Mouse (Mus musculus) liver, embryonic 14.5 days (tissue): ENCODE data around the gene Ino80b.

Source experiments
- CTCF ChIP-seq: IDR thresholded peaks from 2 replicates; pipeline ENCODE4 v1.5.1; 2016; ENCODE audit warnings: antibody characterized with exemption, low read depth, control low read depth
- EP300 ChIP-seq: IDR thresholded peaks from 2 replicates; pipeline ENCODE4 v1.6.1; 2016; ENCODE audit warnings: antibody characterized with exemption, low read depth

- TF ChIP-seq CTCF (0 out of 2 replicates have a peak, but pooled peaks have one; percentile 7), EP300 (no peak)
Observed at GRCm38 (mm10) chr6:83120930-83121862, 4.0 kb downstream of the Ino80b start, which contains the start of gene Wbp1.
